Mouse (Mus musculus) liver, adult 2 months (tissue): ENCODE data around the gene Tcerg1l.

ENCODE experiments used
- CTCF ChIP-seq: fragments of 200-500 bp; IDR thresholded peaks from 2 replicates; pipeline ENCODE4 v1.5.1; 2011; ENCODE audit warnings: low read depth, low read length, control low read depth
- POLR2A ChIP-seq: fragments of 200-500 bp; IDR thresholded peaks from 2 replicates; pipeline ENCODE4 v1.6.1; 2011; ENCODE audit warnings: low read length, control low read depth; ENCODE audit not compliant: insufficient read depth; ENCODE audit errors: extremely low read depth

DNA sequence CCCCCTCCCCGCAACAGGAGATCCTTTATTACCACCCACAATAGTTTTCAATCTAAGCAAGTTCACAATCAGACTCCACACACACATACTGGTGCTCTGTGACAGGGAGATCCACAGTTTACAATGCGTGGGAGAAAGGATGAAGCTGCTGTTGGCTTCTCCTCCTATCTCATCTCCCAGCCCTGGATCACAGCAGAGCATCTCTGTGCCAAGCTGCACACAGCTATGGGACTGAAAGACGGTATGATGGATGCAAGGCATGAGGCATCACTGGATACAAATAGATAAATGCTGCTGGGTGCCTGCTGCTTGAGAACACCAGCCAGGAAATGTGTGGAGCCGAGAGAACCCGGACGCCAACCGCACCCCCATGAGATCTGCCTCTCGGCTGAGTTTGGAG, 32.0 kb downstream of the Tcerg1l start:
- no peak for TF ChIP-seq CTCF
- no peak for TF ChIP-seq POLR2A
